Mouse (Mus musculus) neural tube, embryonic 13.5 days (tissue): ENCODE measurements around the gene Lix1l. TPM values are rescaled to one million over a fixed set of nuclear protein-coding genes. Genes with fewer than 3 reads are reported as not detected.

ENCODE experiments used
- ATAC-seq: fragments of 200-750 bp; cut with Nextera tagmentation; 2 replicates; pipeline ENCODE4 v1.8.0; 2017; ENCODE audit warnings: low read depth, mild to moderate bottlenecking, moderate TSS enrichment, moderate library complexity
- H3K27ac ChIP-seq: fragments of 300-500 bp; sonication (generic); replicated peaks from 2 replicates; pipeline ENCODE4 v1.5.1; 2015; ENCODE audit warnings: moderate library complexity, mild to moderate bottlenecking, inconsistent platforms
- H3K27me3 ChIP-seq: fragments of 300-500 bp; sonication (generic); 2 replicates; pipeline ENCODE4 v1.6.1; 2015; ENCODE audit warnings: mild to moderate bottlenecking, inconsistent platforms
- H3K36me3 ChIP-seq: fragments of 300-500 bp; sonication (generic); 2 replicates; pipeline ENCODE4 v1.6.1; 2015; ENCODE audit warnings: mild to moderate bottlenecking, inconsistent platforms
- H3K4me1 ChIP-seq: fragments of 300-500 bp; sonication (generic); replicated peaks from 2 replicates; pipeline ENCODE4 v1.6.1; 2015; ENCODE audit warnings: inconsistent platforms
- H3K4me2 ChIP-seq: fragments of 300-500 bp; sonication (generic); 2 replicates; pipeline ENCODE4 v1.6.1; 2015; ENCODE audit warnings: inconsistent platforms, mild to moderate bottlenecking, moderate library complexity
- H3K4me3 ChIP-seq: fragments of 300-500 bp; sonication (generic); 2 replicates; pipeline ENCODE4 v1.5.1; 2015; ENCODE audit warnings: mild to moderate bottlenecking, inconsistent platforms
- H3K9ac ChIP-seq: fragments of 300-500 bp; sonication (generic); 2 replicates; pipeline ENCODE4 v1.6.1; 2015; ENCODE audit warnings: moderate library complexity, mild to moderate bottlenecking, inconsistent platforms
- H3K9me3 ChIP-seq: fragments of 300-500 bp; sonication (generic); 2 replicates; pipeline ENCODE4 v1.6.1; 2016; ENCODE audit warnings: inconsistent platforms
- WGBS: fragments of 180-500 bp; shearing (Covaris S2); methylation state at CpG from one replicate; pipeline ENCODE4 v1.1.7; 2015; 5-methylcytosine and 5-hydroxymethylcytosine counted together
- polyA plus RNA-seq: library from polyadenylated mRNA; unstranded; fragments of >200 nt; fragmentation: Nextera tagmentation; extraction: Ambion mirVana; gene quantifications from 2 replicates; pipeline ENCODE4 v1.2.1, GENCODE M21; 2015

Gene Lix1l
- polyA plus RNA-seq, 1 experiment from 2014 or later, result 7.6 TPM

DNA sequence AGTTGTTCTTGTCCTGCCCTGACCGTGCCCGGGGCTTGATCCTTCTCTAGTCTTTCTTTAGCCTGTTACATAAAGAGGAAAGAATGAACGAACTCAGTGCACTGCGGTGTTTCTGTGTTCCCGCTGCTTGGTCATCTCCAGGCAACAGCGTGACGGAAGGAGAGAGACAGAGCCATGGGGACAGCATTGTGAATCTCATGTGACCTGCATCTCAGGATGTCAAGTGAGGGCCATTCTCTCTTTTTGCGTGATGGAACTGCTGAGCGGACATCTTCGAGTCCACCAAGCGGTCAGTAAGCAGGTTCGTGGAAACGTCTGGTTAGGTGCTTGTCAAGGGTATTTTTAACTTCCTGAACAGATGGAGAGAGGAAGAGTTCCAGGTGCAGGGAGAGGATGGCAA, 31.4 kb upstream of the Lix1l start:
- H3K27me3 ChIP-seq, result no peaks in the 10 kb centered on the region
- H3K36me3 ChIP-seq, result no peaks in the 10 kb centered on the region
- no peak overlapping the region for H3K4me3 ChIP-seq
- ATAC-seq, result no peak
- H3K9me3 ChIP-seq, result no peaks in the 10 kb centered on the region
- no peak overlapping the region for H3K4me2 ChIP-seq
- no peak overlapping the region for H3K9ac ChIP-seq
- H3K27ac ChIP-seq, result no peak overlapping the region
- 90% methylated on average over 13 of the region's 13 CpGs for WGBS
- no peaks in the 10 kb centered on the region for H3K4me1 ChIP-seq

- 85% methylated on average over 11 of the region's 11 CpGs for WGBS
- no peak overlapping the region for H3K27ac ChIP-seq
- H3K36me3 ChIP-seq, result no peaks in the 10 kb centered on the region
These were observed 30.9 kb upstream of the Lix1l start for GRCm38 (mm10) chr3:96569966-96570605.

DNA sequence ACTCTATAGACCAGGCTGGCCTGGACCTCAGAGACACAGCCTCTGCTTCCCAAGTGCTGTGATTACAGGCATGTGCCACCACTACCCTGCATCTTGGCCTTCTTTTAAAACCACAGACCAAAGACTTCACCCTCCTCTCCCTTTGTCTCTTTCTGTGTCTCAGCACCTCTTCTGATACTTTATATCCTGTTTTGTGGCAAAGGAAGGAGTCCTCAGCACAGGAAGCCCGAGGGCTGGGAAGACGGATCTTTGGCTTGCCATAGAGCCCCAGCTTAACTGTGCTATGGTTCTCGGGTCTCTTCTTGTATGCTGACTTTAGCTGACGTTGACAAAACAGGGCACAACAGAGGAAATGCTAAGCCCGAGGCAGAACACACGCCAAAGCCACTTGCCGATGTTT, 30.3 kb upstream of the Lix1l start:
- no peak overlapping the region for H3K4me3 ChIP-seq
- H3K9ac ChIP-seq, result no peak overlapping the region
- ATAC-seq, result no peak
- WGBS, result 83% methylated on average over 7 of the region's 7 CpGs
- H3K36me3 ChIP-seq, result no peaks in the 10 kb centered on the region
- no peaks in the 10 kb centered on the region for H3K27me3 ChIP-seq
- H3K9me3 ChIP-seq, result no peaks in the 10 kb centered on the region
- peaks cover under 1% of the 10 kb centered on the region; the same call in 1 of the 2 replicates for H3K4me1 ChIP-seq
- H3K4me2 ChIP-seq, result no peak overlapping the region
- H3K27ac ChIP-seq, result no peak overlapping the region

More at GRCm38 (mm10) chr3:96569966-96570605, 30.9 kb upstream of the Lix1l start:
- no peaks in the 10 kb centered on the region for H3K4me1 ChIP-seq
- H3K27me3 ChIP-seq, result no peaks in the 10 kb centered on the region
- H3K9ac ChIP-seq, result no peak overlapping the region
- H3K4me3 ChIP-seq, result no peak overlapping the region
- no peak overlapping the region for H3K4me2 ChIP-seq
- no peak for ATAC-seq
- no peaks in the 10 kb centered on the region for H3K9me3 ChIP-seq

DNA sequence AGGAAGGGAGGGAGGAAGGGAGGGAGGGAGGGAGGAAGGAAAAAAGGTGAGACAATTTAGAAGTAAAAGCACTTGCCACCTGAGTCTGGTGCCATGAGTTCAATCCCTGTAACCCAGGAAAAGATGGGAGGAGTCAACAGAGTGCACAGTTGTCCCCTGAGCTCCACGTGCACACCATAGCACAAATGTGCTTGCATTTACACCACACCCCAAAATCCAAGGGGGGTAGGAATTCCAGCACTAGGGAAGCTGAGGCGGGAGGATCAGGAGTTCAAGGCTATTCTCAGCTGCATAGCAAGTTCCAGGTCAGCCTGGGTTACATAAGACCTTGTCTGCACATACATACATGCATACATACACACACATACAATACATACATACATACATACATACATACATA, 29.6 kb upstream of the Lix1l start:
- H3K4me1 ChIP-seq, result peaks cover 7% of the 10 kb centered on the region
- no peaks in the 10 kb centered on the region for H3K36me3 ChIP-seq
- no peak overlapping the region for H3K4me3 ChIP-seq
- H3K27me3 ChIP-seq, result no peaks in the 10 kb centered on the region
- 61% methylated on average over 2 of the region's 2 CpGs for WGBS
- no peak overlapping the region for H3K4me2 ChIP-seq
- no peak overlapping the region for H3K27ac ChIP-seq
- no peak for ATAC-seq
- no peak overlapping the region for H3K9ac ChIP-seq
- H3K9me3 ChIP-seq, result no peaks in the 10 kb centered on the region

GRCm38 (mm10) chr3:96571896-96572698, 28.9 kb upstream of the Lix1l start:
- no peak overlapping the region for H3K9ac ChIP-seq
- H3K36me3 ChIP-seq, result no peaks in the 10 kb centered on the region
- H3K9me3 ChIP-seq, result no peaks in the 10 kb centered on the region
- H3K27me3 ChIP-seq, result no peaks in the 10 kb centered on the region
- no peak for ATAC-seq
- WGBS, result 77% methylated on average over 16 of the region's 16 CpGs
- no peak overlapping the region for H3K27ac ChIP-seq
- peaks cover 15% of the 10 kb centered on the region for H3K4me1 ChIP-seq
- H3K4me3 ChIP-seq, result no peak overlapping the region
- no peak overlapping the region for H3K4me2 ChIP-seq

DNA sequence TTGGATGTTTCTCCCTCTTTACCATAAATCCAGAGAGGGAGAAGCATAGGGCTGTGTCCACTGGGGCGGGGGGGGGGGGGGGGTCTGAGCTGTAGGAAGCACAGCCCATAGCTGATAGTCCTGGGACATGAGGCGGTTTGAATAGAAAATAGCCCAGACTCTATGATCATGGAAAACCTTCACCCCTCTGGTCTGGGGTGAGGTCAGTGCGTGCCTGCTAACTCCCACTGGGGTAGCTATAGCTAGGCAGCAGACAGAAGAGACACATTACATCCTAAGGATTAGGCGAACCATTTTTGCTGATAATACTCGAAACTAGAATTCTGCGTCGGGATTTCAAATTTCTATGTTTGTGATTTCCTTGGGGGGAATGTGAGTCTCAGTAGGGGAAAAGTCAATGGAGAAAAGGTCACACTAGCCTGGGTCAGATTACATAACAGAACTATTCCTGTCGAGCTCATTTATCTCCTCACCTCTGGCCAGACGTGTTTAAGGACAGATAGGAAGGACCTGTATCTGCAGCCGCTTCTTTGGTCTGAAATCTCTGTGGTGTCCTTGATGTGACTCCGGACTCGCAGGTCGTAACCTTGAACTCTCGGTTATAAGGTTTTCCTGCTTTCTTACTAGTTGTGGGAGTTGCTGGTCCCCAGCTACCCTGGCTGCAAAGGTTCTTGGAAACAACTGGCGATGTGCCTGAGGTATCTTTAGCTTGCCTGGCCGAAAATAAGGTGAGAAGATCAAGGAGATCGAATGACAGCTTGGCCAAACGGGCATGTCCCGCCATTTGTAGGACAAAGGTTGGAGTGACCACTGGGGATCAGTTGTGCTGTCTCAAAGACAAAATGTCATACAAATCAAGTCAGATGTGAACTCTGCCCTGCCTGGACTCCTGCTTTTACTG, 27.1 kb upstream of the Lix1l start:
- WGBS, result 85% methylated on average over 19 of the region's 19 CpGs
- Histone ChIP-seq H3K4me2 (no peak overlapping the region), H3K27ac (no peak overlapping the region), H3K9me3 (no peaks in the 10 kb centered on the region), H3K4me1 (peaks cover 20% of the 10 kb centered on the region), H3K36me3 (no peaks in the 10 kb centered on the region), H3K27me3 (no peaks in the 10 kb centered on the region), H3K4me3 (no peak overlapping the region), H3K9ac (no peak overlapping the region)
- ATAC-seq, result no peak

- Histone ChIP-seq H3K4me1 (peaks cover 27% of the 10 kb centered on the region), H3K36me3 (no peaks in the 10 kb centered on the region), H3K27ac (peak overlapping the region; percentile 88; the same call in 1 of the 2 replicates), H3K9ac (no peak overlapping the region), H3K9me3 (no peaks in the 10 kb centered on the region), H3K4me3 (no peak overlapping the region), H3K4me2 (no peak overlapping the region), H3K27me3 (no peaks in the 10 kb centered on the region)
- 70% methylated on average over 8 of the region's 8 CpGs for WGBS
- no peak for ATAC-seq
These were observed 25.5 kb upstream of the Lix1l start for GRCm38 (mm10) chr3:96575272-96575984.

- H3K9me3 ChIP-seq, result no peaks in the 10 kb centered on the region
- H3K4me1 ChIP-seq, result peaks cover 34% of the 10 kb centered on the region
- H3K27me3 ChIP-seq, result no peaks in the 10 kb centered on the region; the same call in 1 of the 2 replicates
- no peak for ATAC-seq
- WGBS, result 45% methylated on average over 14 of the region's 14 CpGs
- peak overlapping the region; percentile 18 for H3K4me3 ChIP-seq
- peak overlapping the region; percentile 43; the same call in 1 of the 2 replicates for H3K9ac ChIP-seq
- H3K27ac ChIP-seq, result peak overlapping the region; percentile 88
- no peaks in the 10 kb centered on the region for H3K36me3 ChIP-seq
- peak overlapping the region; percentile 52 for H3K4me2 ChIP-seq
These were observed 24.8 kb upstream of the Lix1l start for GRCm38 (mm10) chr3:96576005-96576658.

GRCm38 (mm10) chr3:96576690-96577541, 24.0 kb upstream of the Lix1l start, which contains the start of gene Gm16253:
Gene Gm16253 (plus strand): TSS chr3:96576984.
- Histone ChIP-seq H3K4me1 (peaks cover 35% of the 10 kb centered on the region), H3K27ac (peak within 1 kb of the TSS; percentile 88), H3K4me3 (peak within 1 kb of the TSS; percentile 18), H3K27me3 (peaks cover 5% of the 10 kb centered on the region; the same call in 1 of the 2 replicates), H3K9me3 (no peaks in the 10 kb centered on the region), H3K4me2 (peak within 1 kb of the TSS; percentile 52), H3K9ac (peak within 1 kb of the TSS; percentile 43; the same call in 1 of the 2 replicates), H3K36me3 (no peaks in the 10 kb centered on the region)
- peak; percentile 79 for ATAC-seq
- WGBS, result 13% methylated on average over 17 of the region's 17 CpGs

- Histone ChIP-seq H3K36me3 (no peaks in the 10 kb centered on the region), H3K4me3 (no peak overlapping the region), H3K4me1 (peaks cover 35% of the 10 kb centered on the region), H3K27me3 (peaks cover 8% of the 10 kb centered on the region; the same call in 1 of the 2 replicates), H3K9me3 (no peaks in the 10 kb centered on the region), H3K27ac (peak overlapping the region; percentile 88), H3K9ac (0 out of 2 replicates have a peak overlapping the region, but pooled peaks have one; percentile 43), H3K4me2 (peak overlapping the region; percentile 52; the same call in 1 of the 2 replicates)
- WGBS, result 39% methylated on average over 4 of the region's 4 CpGs
- no peak for ATAC-seq
These were observed 23.4 kb upstream of the Lix1l start for GRCm38 (mm10) chr3:96577566-96577965.
